Mouse (Mus musculus): Measurements from ENCODE around the gene Prdm1.

Gene Prdm1

DNA sequence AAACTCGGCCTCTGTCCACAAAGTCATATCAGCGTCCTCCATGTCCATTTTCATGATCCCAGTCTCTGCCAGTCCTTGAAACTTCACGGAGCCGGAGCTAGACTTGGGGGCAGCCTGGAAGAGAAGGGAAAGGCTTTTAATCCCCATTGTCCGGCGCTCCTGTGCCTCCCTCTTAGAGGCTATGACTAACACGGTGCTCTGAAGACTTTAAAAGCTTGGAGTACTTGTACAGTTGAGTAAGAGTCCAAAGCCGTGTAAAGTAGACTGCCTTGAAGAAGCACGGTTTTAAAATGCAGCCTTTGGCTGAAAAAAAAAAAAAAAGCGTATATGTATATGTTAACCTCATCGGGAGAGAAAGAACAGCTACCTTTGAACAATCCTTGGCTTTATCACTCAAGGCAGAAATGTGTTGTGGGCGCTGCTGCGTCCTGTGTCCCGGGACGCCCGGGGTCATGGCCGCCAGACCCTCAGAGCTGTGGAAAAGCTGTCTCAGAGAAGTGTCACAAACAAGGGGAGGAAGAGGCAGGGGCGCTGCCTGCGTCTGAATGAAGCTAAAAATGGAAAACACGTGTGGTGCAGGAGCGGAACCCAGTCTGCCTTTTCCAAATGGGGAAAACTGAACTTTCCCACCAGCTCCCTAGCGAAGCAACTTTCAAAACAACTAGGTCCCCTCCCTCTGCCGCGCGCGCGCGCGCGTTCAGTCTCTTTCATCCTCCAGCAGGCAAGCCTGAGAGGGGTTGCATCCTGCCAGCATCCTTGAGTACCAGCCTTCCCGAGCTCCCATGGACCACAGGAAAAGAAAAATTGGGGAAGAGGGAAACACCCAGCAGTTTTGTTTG is 71.3 kb downstream of the Prdm1 start:
- peak; percentile 40 to 56 for DNase-seq

DNA sequence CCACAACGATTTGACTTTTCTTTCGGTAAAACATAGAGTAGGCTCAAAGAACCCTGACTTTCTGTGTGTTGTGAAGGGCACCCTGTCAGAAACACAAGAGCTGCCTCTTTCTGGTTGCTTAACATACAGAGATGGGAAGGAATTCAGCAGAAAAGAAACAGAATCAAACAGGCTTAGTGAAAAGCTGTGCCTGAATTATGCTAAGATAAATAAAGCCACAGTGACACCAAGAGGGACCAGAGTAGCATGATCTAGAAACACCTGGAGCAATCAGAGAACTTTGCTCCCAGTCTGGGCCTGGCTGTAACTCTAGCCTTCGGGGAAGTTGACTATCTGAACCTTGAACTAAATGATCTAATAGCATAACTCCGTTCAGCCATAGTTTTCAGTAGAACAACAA is 73.5 kb downstream of the Prdm1 start:
- DNase-seq: peak in 1 of 2 experiments; percentile 23

DNA sequence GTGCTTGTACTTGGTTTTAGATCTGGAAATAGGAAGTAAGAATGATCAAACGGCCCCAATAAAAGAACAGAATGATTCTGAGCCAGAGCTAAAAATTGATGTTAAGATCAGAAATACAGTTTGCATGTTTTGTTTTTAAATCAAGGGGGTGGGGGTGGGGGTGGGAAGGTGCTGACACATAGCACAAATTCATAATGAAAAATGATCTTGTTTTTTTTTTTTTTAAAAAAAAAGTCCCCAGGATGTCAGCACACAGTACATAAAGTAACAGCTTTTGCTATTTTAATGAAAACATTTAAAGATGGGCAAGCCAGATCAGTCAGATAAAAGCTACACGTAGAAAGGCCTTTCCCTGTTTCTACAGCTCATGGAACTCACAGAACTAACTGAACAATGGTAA is 74.2 kb downstream of the Prdm1 start:
- no peak for DNase-seq

DNA sequence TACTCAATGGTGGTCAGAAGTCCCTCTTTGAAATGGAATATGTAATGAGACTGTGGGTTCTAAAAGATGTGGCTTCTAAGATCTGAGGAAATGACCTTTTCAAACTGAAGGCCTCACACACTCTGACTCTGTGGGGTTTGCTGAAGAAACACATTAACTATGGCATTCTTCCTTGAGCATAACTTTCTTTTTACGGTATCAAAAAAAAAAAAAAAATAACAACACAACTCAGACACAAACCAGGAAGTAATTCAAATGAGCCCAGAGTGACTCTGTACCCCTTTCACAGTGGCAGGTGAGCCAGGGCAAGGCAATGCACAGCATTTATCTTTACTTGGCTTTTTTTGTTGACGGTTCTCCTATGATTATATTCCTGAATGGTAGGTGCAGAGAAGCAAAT is 77.5 kb downstream of the Prdm1 start:
- DNase-seq: no peak

DNA sequence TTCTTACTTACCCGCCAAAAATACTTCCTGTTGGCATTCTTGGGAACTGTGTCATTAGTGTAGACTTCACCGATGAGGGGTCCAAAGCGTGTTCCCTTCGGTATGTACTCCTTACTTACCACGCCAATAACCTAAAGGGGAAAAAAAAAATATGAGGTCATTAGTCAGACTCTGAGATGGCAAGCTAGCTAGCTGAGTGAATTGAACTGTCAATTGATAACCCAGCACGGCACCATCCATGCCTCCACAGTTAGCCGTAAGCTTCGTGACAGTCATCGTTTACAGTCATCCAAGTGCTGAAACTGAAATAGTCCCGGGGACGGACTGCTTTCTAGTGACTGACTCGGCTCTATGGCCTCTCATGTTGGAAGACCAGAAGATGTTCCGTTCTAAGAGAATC is 78.2 kb downstream of the Prdm1 start:
- DNase-seq: no peak

DNA sequence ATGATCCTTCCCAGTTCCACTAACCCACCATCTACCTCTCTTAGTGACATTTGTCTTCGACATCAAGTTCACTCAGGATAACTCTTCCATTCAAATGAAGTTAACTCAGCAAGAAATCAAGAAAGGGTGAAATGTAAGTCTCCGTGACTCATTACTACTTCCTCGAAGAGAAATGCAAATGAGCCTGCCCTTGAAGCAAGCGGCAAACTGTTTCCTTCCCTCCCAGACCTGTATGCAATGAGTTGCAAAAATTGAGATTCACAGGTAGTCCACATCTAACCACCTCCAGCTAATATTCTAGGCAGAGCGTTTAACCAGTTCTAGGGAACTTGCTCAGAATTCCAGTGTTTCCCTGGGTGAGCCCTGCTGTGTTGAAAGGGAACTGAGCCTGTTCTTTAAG is 78.6 kb downstream of the Prdm1 start:
- no peak for DNase-seq

DNA sequence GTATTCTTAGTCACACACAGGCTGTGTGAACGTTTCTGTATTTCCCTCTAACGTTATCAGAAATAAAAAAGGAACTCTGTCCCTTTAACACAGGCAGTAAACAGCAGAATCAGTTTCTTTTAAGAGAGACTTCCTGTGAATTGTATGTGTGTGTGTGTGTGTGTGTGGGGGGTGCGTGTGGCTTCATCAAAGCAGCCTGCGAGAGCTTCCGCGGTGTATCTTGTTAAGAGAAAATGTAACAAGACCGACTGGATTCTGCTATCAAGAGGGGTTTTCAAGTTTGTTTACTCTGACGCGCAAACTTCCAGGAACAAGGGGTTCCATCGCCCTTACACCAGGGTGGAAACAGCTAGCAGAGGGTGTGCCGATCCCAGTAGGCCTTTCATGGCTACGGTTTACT is 80.1 kb downstream of the Prdm1 start:
- DNase-seq: no peak

DNA sequence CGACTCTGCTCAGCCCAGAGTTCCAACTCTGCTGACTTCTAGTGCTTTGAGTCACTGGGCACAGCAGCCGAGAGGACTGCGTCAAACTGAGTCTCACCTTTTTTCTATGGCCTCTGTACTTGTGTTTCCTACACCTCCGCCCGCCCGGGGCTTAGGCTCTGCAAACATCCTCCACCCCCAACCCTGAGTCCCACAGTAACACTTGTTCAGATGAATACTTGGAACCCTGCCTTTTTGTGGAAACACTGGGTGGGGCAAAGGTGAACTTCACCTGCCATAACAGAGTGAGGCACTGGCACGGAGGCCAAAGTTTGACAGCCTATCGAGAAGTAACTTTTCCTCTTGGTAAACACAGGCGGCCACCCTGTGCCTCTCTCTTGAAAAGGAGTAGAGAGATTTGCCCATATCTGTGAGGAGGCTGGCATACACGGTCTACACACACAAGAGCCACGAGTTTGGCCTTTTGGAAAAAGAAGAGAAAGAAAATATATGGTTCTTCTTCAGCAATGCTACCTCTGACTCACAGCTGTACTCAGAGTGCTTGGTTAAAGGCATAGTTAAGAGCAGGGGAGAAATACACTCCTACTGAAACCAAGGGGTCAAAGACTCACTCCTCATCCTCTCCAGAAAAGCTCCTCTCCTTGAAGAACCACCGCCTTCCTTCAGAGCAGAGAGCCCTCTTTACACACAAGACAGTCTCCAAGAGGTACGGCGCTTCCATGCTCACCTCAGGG is 80.7 kb downstream of the Prdm1 start:
- no peak for DNase-seq

DNA sequence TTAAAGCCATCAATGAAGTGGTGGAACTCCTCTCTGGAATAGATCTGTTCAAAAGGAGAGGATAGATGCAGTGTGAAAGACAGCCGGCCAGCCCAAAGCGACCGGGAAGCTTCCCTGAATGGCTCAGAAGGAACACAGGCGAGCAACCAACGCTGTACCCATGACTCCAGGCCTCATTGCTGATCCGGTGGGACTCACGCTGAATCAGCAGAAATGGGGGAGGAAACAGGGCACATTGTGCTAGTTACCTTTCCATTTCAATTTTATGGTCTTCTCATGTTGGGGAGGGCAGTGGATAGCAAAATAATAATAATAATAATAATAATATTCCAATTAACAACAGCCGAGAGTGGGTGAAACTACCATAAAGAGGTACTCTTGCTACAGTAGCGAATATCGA is 81.3 kb downstream of the Prdm1 start:
- no peak for DNase-seq

DNA sequence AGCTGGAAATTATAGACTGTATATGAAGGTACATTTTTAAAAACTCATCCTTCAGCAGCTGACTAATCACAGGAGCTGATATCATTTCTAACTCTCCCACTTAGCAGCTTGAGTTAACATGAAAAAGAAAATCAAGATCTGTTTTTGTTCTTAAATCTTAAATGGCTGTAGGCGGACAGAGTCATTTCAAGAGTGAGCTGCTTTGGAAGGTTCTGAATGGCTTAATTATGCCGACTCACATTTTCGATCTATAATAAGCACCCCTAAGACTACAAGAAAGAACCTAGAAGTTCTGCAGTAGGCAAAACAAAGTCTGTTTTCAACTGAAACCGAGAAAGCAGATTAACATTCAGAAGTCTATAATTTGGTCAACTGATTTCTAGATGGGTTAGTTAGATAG is 83.9 kb downstream of the Prdm1 start:
- DNase-seq: no peak

DNA sequence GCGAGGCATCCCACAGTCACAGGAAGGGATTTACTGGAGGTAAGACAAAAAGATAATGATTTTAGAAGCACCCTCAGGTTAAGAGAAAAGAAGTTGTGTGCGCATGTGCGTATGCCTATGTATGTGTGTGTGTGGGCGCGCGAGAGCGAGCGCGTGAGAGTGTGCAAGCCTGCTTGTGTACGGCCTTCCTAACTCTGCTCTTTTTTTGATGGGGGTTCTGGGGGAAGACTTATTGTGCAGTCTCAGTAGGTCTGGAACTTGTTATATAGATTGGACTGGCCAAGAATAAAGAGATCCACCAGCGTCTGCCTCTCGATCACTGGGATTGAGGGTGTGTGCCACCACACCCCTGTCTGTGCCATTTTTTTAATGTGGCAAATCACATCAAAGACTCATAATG is 84.6 kb downstream of the Prdm1 start:
- no peak for DNase-seq

DNA sequence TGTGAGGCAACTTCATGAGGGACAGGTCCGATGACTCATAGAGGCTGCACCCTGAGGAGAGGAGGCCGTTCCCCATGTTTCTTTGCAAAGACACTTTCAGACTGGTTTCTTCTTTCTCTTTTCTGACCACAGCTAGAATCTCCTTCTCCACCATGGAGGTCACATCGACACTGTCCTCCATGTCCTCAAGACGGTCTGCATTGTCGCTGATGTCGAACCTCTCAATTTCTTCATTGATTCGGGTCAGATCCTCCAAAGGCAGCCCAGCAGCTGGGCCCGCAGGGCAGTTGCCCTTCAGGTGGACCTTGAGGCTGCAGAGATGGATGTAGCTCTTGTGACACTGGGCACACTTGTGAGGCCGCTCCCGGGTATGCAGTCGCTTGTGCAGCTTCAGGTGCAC is 88.6 kb downstream of the Prdm1 start:
- DNase-seq: no peak

DNA sequence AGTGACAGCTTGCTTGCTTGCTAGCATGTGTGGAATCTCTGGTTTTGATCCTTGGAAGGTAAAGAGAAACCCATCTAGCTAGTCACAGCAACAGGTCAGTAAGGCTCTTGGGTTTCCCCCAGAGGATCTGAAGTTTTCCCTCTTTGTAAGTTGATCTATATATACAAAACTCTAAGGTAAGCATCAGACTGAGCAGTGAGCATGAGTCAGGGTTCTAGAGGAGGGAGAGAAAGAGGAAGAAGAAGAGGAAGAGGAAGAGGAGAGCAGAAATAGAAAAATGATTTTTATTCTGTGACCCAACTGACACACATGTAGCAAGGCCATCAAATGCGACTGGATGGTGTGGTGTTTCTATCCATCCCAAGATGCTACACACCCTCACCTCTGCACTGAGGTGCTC is 90.7 kb downstream of the Prdm1 start:
- DNase-seq: no peak

DNA sequence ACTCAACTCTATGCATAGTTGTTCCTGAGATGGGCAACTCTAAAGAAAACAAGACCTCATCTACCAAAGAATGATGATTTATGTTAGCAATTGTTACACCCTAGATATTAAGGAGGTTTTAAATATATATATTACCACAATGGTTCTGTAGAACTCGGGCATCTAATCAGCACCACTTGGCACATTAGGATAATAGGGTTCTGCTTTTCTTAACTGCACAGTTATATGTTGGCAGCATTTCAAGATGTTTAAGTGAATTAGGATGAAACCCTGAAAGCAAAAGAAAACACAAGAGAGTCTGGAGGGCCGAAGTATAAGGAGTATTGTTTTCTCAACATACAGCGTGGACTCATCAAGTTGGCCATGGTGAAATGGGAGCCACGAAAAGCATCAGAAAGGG is 92.3 kb downstream of the Prdm1 start:
- DNase-seq: no peak

DNA sequence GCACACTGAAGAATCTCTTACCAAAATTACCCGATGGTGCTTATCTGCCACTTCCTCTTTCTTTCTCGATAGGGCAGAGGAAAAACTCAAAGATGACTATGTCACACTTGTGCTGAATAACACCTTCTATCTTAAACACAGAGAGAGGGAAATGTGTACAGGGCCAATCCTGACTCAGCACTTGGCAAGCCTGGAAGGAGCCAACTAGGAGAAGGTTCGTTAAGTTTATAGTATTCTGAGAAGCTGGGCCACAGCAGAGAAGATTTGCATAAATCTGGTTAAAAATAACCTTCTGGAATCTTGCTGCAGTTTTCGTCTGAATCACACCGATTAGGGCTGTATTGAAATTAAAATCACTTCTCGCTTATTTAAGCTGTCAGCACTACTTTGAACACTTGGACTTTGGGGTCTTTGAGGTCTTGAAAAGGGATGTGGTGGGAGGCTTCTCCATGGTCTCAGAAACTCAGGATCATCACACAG is 93.6 kb downstream of the Prdm1 start:
- no peak for DNase-seq

DNA sequence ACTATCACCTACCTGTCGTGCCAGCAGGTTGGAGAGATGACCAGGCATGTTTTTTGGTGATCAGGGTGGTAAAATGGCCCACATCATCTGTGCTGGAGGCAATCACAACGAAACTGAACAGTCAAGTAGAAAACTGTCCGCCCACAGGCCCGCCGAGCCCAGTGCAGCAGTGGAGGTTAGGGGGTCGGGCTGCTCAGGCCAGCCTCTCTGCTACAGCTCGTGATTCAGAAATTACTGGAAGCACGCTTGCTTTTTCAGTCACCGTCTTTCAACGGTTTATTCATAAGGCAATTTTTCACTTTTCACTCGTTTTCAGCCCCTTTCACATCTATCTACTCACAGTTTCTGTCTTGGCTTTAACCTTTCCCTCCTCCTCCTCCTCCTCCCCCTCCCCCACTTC is 96.1 kb downstream of the Prdm1 start:
- DNase-seq: no peak

DNA sequence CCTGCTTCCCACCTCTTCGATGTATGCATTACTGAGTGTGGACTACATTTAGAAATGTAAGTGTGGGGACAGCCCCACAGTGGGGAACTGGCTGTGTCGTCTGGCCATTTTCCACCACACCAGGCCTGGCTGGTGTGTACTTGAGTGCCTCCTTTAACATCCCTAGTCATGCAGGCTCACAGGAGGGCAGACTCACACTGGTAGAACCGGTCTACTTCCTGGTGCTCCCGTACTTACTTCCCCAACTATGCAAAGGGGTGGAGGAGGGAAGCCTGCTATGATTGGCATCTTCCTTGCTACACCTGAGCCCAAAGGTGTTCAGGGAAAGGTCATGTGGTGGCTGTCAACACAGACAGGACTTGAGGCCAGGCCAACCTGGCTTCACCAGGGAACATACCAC is 96.6 kb downstream of the Prdm1 start:
- no peak for DNase-seq

DNA sequence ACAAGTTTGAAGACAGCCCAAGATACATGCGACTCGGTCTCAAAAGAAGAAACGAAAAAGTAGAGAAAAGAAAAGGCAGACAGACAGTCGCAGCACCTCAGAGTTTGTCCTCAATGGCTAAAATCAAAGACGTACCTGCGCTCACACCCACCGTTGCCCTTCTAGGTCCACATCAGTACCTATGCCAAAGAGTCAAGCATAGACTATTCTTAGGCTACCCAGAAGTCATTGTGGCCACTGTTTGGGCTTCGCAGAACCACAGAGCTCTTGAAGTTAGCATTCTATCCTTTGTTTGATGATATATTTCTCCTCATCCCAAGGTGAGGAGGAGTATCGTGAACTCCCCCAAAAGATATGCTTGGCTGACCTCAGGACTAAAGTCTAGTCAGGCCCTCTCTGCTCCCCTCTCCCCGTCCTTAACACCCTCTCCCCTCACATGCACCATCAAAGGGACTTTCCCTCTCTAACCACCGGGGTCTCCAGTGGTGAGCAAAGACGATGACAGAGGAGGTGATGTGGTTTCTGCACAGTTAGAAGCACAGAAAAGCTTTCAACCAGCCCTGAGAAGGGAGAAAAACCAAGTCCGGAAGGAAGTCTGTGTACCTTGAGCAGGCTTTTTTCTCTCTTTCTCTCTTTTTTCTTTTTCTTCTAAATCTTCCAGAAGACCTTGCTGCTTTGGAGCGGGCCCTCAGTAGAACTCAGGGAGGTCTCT is 99.0 kb downstream of the Prdm1 start:
- DNase-seq: no peak

DNA sequence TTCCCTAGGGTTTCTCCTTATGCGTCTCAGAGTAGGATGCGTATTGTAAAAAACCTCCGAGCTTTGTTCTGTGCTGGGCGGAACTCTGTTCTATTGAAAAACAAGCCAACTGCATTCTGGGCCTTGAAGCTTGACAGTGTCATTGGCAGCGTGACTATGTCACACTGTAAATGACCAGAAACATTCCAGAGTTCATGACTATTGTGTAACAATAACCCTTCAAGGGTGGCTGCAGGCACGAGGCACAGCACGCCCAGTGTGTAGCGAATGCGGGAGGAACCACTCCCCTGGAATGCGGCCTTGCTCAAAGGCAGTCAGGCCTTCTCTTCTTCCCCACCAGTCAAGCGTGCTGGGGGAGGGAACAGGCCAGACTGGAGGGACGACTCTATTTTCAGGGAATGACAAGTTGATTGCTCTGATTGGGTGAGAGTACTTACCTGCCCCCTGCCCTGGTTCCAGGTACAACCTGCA is 100.4 kb downstream of the Prdm1 start:
- DNase-seq: no peak

DNA sequence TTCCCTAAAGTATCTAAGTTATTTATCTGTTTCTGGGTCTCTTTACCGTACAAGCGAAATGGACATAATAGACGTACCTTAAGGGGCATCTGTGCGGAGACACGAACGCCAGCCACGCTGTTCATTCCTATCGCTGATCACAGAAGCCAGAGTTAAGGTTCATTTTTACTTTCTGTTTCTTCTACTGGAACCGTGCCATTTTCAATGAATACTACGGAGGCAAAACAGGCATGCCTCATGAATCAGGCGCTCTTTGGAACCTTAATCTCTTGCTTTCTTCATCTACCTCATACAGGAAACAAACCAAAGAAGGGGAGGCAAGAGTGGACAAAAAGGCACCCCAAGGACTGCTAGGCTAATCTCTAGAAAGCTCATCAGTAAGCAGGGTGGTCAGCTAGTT is 100.9 kb downstream of the Prdm1 start:
- no peak for DNase-seq

DNA sequence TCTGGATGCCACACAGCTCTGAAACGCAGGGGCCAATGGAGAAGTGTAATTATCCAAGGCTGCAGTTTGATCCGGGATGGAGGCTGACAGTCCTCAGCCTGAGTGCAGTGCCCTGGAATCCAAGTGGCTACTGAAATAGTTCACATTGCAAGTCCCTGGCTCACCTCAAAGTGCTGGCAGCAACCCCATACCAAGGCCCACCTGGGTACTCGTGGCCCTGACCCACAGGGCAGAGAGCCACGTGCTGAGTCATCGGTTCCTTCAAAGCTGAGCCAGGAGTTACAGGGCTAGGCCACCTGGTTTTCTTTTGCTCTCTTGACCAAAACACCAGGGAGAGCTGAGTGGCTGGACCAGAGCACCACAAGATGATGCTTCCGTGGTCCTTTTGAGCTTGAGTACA is 103.3 kb downstream of the Prdm1 start:
- peak; percentile 65 to 67 for DNase-seq

DNA sequence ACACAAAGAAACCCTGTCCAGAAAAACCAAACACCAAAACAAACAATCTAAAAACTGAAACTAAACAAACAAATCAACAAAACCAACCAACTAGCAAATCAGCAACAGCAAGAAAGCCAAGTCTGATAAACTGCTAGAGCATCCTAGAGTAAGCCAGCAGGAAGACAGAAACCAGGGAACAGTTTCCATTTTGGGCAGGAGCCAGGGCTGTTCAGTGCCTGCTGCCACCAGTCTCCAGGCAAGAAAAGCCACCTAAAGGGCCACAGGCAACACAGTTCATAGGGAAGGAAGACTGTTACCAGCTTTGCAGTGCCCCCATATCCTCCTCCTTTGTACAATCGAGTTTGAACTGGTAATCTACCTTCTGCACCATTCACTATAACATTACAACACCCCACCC is 106.4 kb downstream of the Prdm1 start:
- DNase-seq: peak; percentile 62 to 64

DNA sequence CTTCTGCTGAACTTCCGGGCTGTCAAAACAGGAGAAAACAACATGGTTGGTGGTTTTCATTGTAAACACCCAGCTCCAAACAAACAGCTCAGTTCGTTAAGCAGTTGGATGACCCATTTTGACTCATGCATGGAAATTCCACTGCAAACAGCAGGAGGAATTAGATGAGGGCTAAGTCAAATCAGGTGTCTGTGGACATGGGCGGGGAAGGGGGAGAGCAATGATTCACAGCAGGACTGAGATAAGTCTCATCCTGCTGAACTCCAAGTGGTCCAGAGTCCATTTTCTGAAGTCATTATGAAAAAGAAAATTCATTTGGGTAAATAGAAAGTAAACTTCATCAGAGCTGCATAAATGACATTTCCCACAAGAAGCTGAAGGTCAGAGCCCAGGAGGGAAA is 108.1 kb downstream of the Prdm1 start:
- no peak for DNase-seq

DNA sequence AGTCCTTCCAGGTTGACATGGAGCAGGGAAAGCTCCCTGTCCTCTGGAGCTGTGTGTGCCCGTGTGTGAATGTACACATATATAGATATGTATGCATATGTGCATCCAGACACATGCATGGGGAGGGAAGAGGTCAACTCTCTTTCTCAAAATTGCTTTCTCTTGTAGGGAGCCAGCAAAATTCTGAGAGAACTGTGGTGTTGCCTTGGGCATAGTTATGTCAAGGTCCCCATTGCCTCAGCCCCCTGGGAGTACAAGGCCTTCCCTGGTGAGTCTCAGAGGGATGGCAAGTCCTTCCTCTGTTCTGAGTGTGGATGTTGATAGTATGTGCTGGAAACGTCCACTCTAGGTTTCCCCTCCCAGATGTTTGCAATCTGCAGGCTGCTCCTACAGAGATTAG is 109.4 kb downstream of the Prdm1 start:
- DNase-seq: no peak
